Mouse (Mus musculus) heart, adult 18-20 months (tissue): ENCODE results near the gene Rassf3. TPM values are rescaled to one million over a fixed set of nuclear protein-coding genes. Genes with fewer than 3 reads are reported as not detected.
A peak's percentile ranks its signal among the peaks of the same experiment; 100 is the strongest.

Experiments used
- DNase-seq, 2 experiments: peaks; one replicate each; pipeline ENCODE4 v3.0.0; 2021 to 2022; ENCODE audit warnings: mixed read lengths in 1 of 2
- total RNA-seq, 2 experiments: library from RNA; stranded (reverse); gene quantifications; 2 replicates each; pipeline ENCODE4 v1.2.3; 2021

Gene Rassf3
- total RNA-seq, 2 experiments from 2014 or later = 131 to 138 TPM

GRCm38 (mm10) chr10:121367780-121368179 is 108.4 kb downstream of the Rassf3 start:
- no peak for DNase-seq

- no peak for DNase-seq
Measured at GRCm38 (mm10) chr10:121367271-121367670, 108.9 kb downstream of the Rassf3 start.

- DNase-seq = peak; percentile 66 to 79
Measured at GRCm38 (mm10) chr10:121365781-121366272, 110.3 kb downstream of the Rassf3 start.

GRCm38 (mm10) chr10:121364801-121365564 is 111.2 kb downstream of the Rassf3 start, which contains the start of gene Gns:
Gene Gns, plus strand, starts transcription at chr10:121365090.
- DNase-seq = peak; percentile 87 to 90

- no peak for DNase-seq
Measured at GRCm38 (mm10) chr10:121364306-121364705, 111.8 kb downstream of the Rassf3 start.

- DNase-seq = no peak
Measured at GRCm38 (mm10) chr10:121363201-121363600, 112.9 kb downstream of the Rassf3 start.

GRCm38 (mm10) chr10:121360358-121360757 is 115.8 kb downstream of the Rassf3 start:
- no peak for DNase-seq

Other genes starting within 250 kb of the Rassf3 start
- 1 to 10 TPM; 2.1 to 2.3 TPM for gene Tbc1d30, start 125.1 kb downstream of the Rassf3 start, total RNA-seq
- 10 to 100 TPM; 89.4 to 92.1 TPM for gene Gns, start 111.3 kb downstream of the Rassf3 start, total RNA-seq
- 10 to 100 TPM; 18.4 to 21.3 TPM for gene Tbk1, start 110.4 kb upstream of the Rassf3 start, total RNA-seq
- gene Xpot, start 150.0 kb upstream of the Rassf3 start, total RNA-seq = 10 to 100 TPM; 22.6 to 28.5 TPM
- gene D930020B18Rik, start 165.2 kb upstream of the Rassf3 start, total RNA-seq = not detected